Mouse (Mus musculus): ENCODE results near the gene Cisd1.
A peak's percentile ranks its signal among the peaks of the same experiment; 100 is the strongest.

The Cisd1 gene

DNA sequence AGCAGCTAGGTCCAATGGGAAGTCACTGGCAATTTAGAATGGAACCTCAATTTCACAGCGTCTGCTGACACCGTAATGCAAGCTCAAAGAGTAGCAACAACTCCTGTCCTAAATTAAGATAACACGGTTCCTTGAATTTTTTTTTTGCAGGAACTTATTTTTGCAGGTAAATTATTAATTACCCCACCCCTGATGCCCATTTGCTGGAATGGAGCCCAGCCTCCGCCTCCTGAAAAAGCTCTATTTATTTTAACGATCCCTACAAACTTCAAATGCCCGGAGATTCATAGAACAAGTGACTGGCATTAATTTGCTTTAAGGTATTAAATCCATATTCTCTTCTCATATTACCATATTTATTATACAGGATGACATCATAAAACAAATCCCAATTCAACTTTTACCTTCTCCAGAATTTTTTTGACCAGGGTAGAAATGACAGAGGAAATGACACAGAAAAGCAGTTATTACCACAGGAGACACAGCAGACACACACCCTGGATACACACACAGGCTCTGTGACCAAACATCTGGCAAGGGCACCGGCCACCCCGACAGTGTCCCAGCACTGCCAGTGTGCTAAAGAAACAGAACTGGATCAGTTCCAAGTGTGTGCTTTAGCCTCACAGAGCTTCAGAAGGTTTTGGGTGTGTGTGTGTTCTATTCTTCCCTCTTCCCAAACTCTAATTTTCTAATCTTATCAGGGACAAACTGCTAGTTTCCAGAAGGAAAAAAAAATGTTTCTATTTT, 6.4 kb downstream of the Cisd1 start:
- H3K36me3 ChIP-seq (ENCODE audit: insufficient read depth, low read length), result peaks cover 47% of the 10 kb centered on the region
- no peak overlapping the region for H3K4me3 ChIP-seq (replicated peaks; ENCODE audit: low read length)
- no peaks in the 10 kb centered on the region for H3K9me3 ChIP-seq (ENCODE audit: low read length)
- H3K4me1 ChIP-seq (replicated peaks; ENCODE audit: low read depth, low read length), result peaks cover 85% of the 10 kb centered on the region
- TF ChIP-seq POU5F1 (IDR thresholded peaks at IDR 0.05; ENCODE audit: borderline replicate concordance, low read length) (no peak), CTCF (conservative IDR thresholded peaks at IDR 0.05; ENCODE audit: low read length) (no peak), NANOG (IDR thresholded peaks at IDR 0.05; ENCODE audit: borderline replicate concordance, low read length) (no peak)
- no peaks in the 10 kb centered on the region for H3K27me3 ChIP-seq (ENCODE audit: insufficient read depth, low read length)

DNA sequence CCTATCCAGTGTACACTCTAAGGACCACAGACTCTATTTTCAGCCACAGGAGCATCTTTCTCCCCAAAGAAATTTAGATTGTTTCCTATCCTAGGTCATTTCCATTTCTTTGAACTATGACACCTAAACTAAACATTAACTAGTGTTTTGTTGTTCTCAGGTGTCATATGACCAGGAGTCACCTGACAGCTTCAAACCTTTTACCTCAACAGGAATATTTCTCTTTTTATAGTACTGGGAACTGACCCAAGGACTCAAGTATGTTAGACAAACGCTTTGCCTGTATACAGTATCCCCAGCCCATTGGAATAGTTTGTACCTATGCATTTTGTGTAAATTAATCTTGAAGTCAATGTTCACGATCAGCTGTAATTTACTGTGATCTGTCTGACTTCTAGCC, 7.0 kb downstream of the Cisd1 start:
- Histone ChIP-seq H3K27me3 (ENCODE audit: insufficient read depth, low read length) (no peaks in the 10 kb centered on the region), H3K36me3 (ENCODE audit: insufficient read depth, low read length) (peaks cover 48% of the 10 kb centered on the region), H3K4me1 (replicated peaks; ENCODE audit: low read depth, low read length) (peaks cover 84% of the 10 kb centered on the region), H3K9me3 (ENCODE audit: low read length) (no peaks in the 10 kb centered on the region), H3K4me3 (replicated peaks; ENCODE audit: low read length) (no peak overlapping the region)
- TF ChIP-seq NANOG (IDR thresholded peaks at IDR 0.05; ENCODE audit: borderline replicate concordance, low read length) (no peak), POU5F1 (IDR thresholded peaks at IDR 0.05; ENCODE audit: borderline replicate concordance, low read length) (no peak), CTCF (conservative IDR thresholded peaks at IDR 0.05; ENCODE audit: low read length) (no peak)

DNA sequence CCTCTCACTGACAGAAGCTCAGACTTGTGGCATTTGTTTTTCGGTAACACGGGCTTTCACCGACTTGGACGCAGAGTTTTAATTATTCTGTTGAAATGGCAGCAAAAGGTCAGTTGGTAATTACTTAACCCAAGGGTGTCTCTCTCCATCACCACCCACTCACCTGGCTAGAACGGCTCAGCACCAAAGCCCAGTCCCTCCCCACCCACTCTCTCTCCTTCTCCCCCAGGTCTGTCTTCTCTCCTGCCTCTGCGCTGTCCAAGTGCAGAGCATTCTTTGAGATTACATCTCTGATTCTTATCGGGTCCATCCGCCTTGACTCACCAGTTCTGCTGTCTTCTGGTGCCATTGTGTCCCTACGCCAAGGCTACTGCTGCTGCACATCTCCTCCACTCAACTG, 11.9 kb downstream of the Cisd1 start:
- Histone ChIP-seq H3K4me3 (replicated peaks; ENCODE audit: low read length) (no peak overlapping the region), H3K4me1 (replicated peaks; ENCODE audit: low read depth, low read length) (peaks cover 51% of the 10 kb centered on the region), H3K36me3 (ENCODE audit: insufficient read depth, low read length) (peaks cover 88% of the 10 kb centered on the region), H3K27me3 (ENCODE audit: insufficient read depth, low read length) (no peaks in the 10 kb centered on the region), H3K9me3 (ENCODE audit: low read length) (no peaks in the 10 kb centered on the region)
- TF ChIP-seq NANOG (IDR thresholded peaks at IDR 0.05; ENCODE audit: borderline replicate concordance, low read length), result no peak
- TF ChIP-seq POU5F1 (IDR thresholded peaks at IDR 0.05; ENCODE audit: borderline replicate concordance, low read length), result no peak
- TF ChIP-seq CTCF (conservative IDR thresholded peaks at IDR 0.05; ENCODE audit: low read length), result no peak

DNA sequence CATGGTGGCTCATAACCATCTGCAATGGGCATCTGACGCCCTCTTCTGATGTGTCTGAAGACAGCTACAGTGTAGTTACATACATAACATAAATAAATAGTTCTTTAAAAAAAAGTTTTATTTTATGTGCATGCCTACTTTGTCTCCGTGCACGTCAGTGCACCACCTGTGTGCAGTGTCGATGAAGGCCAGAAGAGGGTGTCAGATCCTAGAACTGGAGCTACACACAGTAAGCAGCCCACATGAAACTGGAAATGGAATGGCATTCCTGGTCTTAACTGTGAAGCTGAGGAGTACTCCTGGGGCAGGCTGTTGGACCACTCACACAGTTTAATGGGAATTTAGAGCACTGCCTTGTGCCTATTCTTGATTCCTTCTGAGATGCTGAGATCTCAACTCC, 12.4 kb downstream of the Cisd1 start:
- Histone ChIP-seq H3K9me3 (ENCODE audit: low read length) (no peaks in the 10 kb centered on the region), H3K36me3 (ENCODE audit: insufficient read depth, low read length) (peaks cover 92% of the 10 kb centered on the region), H3K4me3 (replicated peaks; ENCODE audit: low read length) (no peak overlapping the region), H3K4me1 (replicated peaks; ENCODE audit: low read depth, low read length) (peaks cover 51% of the 10 kb centered on the region), H3K27me3 (ENCODE audit: insufficient read depth, low read length) (no peaks in the 10 kb centered on the region)
- TF ChIP-seq NANOG (IDR thresholded peaks at IDR 0.05; ENCODE audit: borderline replicate concordance, low read length) (no peak), CTCF (conservative IDR thresholded peaks at IDR 0.05; ENCODE audit: low read length) (peak; percentile 26; the same call in 1 of the 2 replicates), POU5F1 (IDR thresholded peaks at IDR 0.05; ENCODE audit: borderline replicate concordance, low read length) (no peak)

DNA sequence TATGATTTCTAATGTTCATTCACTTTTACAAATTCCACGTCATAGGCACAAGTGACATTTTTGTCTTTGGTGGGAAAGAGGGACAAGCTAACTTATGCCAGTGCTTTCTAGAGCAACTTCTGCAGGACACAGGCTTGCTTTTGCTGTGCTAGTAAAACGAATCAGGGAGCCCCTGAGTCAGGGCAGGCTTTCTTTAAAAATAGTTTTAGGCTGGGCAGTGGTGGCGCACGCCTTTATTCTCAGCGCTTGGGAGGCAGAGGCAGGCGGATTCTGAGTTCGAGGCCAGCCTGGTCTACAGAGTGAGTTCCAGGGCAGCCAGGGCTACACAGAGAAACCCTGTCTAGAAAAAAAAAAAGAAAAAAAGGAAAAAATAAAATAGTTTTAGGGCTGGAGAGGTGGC, 12.8 kb downstream of the Cisd1 start:
- H3K27me3 ChIP-seq (ENCODE audit: insufficient read depth, low read length), result no peaks in the 10 kb centered on the region
- H3K4me3 ChIP-seq (replicated peaks; ENCODE audit: low read length), result no peak overlapping the region
- TF ChIP-seq POU5F1 (IDR thresholded peaks at IDR 0.05; ENCODE audit: borderline replicate concordance, low read length) (no peak), NANOG (IDR thresholded peaks at IDR 0.05; ENCODE audit: borderline replicate concordance, low read length) (no peak), CTCF (conservative IDR thresholded peaks at IDR 0.05; ENCODE audit: low read length) (no peak)
- H3K4me1 ChIP-seq (replicated peaks; ENCODE audit: low read depth, low read length), result peaks cover 52% of the 10 kb centered on the region
- no peaks in the 10 kb centered on the region for H3K9me3 ChIP-seq (ENCODE audit: low read length)
- peaks cover 91% of the 10 kb centered on the region for H3K36me3 ChIP-seq (ENCODE audit: insufficient read depth, low read length)

DNA sequence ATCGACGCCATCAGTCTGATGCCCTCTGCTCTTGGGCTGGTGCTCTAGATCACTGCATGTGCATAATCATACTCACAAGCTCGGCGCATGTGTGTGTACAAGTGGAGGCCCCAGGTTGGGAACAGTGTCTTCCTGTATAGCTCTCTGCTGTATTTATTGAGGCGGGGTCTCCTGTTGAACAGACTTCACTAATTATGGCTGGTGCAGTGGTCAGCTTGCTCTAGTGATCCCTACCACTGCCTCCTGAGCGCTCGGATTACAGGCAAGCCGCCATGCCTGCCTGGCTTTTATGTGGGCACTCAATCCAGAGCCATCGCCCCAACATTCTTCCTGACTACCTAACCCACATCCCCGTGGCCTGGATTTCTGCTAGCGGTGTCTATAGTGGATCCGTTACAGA, 14.7 kb downstream of the Cisd1 start:
- Histone ChIP-seq H3K4me3 (replicated peaks; ENCODE audit: low read length) (no peak overlapping the region), H3K27me3 (ENCODE audit: insufficient read depth, low read length) (peaks cover 7% of the 10 kb centered on the region), H3K36me3 (ENCODE audit: insufficient read depth, low read length) (peaks cover 73% of the 10 kb centered on the region), H3K9me3 (ENCODE audit: low read length) (no peaks in the 10 kb centered on the region), H3K4me1 (replicated peaks; ENCODE audit: low read depth, low read length) (peaks cover 54% of the 10 kb centered on the region)
- TF ChIP-seq NANOG (IDR thresholded peaks at IDR 0.05; ENCODE audit: borderline replicate concordance, low read length) (no peak), POU5F1 (IDR thresholded peaks at IDR 0.05; ENCODE audit: borderline replicate concordance, low read length) (no peak), CTCF (conservative IDR thresholded peaks at IDR 0.05; ENCODE audit: low read length) (no peak)

DNA sequence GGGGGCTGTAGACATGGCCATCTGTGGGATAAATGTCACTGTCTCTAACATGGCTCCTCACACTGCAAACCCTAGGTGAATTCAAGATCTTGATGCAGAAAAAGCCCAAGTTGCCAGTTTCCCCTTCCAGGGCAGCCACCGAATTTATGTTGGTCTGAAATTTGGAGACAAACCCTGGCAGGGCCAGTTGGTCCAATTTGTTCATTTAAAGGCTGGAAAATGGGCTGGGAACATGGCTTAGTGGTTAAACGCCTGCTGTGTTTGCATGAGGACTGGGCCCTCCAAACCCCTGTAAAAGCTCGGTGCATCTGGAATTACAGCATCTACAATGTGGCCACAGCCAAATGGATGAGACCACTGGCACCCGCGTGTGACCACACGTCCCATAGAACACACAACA, 15.5 kb downstream of the Cisd1 start:
- H3K4me3 ChIP-seq (replicated peaks; ENCODE audit: low read length), result no peak overlapping the region
- peaks cover 55% of the 10 kb centered on the region for H3K4me1 ChIP-seq (replicated peaks; ENCODE audit: low read depth, low read length)
- peaks cover 8% of the 10 kb centered on the region for H3K27me3 ChIP-seq (ENCODE audit: insufficient read depth, low read length)
- no peaks in the 10 kb centered on the region for H3K9me3 ChIP-seq (ENCODE audit: low read length)
- no peak for TF ChIP-seq POU5F1 (IDR thresholded peaks at IDR 0.05; ENCODE audit: borderline replicate concordance, low read length)
- TF ChIP-seq NANOG (IDR thresholded peaks at IDR 0.05; ENCODE audit: borderline replicate concordance, low read length), result no peak
- TF ChIP-seq CTCF (conservative IDR thresholded peaks at IDR 0.05; ENCODE audit: low read length), result no peak
- peaks cover 65% of the 10 kb centered on the region for H3K36me3 ChIP-seq (ENCODE audit: insufficient read depth, low read length)

DNA sequence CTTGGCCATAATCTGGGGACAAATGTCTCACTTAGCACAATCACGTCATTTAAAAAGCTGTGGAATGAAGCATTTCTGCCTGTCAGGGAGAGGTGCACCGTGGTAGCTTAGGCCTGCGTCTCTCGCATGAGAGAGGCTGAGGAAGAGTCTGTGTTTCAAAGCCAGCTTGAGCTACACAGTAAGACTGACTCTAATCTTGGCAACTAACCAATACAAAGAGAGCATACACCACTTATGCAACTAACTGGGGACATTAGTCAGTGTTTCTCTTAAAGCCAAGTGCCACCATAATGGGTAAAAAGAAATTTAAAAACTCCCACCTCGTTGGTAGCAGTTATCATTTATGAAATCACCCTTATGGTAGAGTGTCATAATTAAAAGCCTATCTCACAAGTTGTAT, 15.9 kb downstream of the Cisd1 start:
- TF ChIP-seq NANOG (IDR thresholded peaks at IDR 0.05; ENCODE audit: borderline replicate concordance, low read length) (no peak), POU5F1 (IDR thresholded peaks at IDR 0.05; ENCODE audit: borderline replicate concordance, low read length) (no peak), CTCF (conservative IDR thresholded peaks at IDR 0.05; ENCODE audit: low read length) (no peak)
- H3K4me1 ChIP-seq (replicated peaks; ENCODE audit: low read depth, low read length), result peaks cover 51% of the 10 kb centered on the region
- no peak overlapping the region for H3K4me3 ChIP-seq (replicated peaks; ENCODE audit: low read length)
- H3K9me3 ChIP-seq (ENCODE audit: low read length), result no peaks in the 10 kb centered on the region
- peaks cover 8% of the 10 kb centered on the region for H3K27me3 ChIP-seq (ENCODE audit: insufficient read depth, low read length)
- H3K36me3 ChIP-seq (ENCODE audit: insufficient read depth, low read length), result peaks cover 61% of the 10 kb centered on the region

DNA sequence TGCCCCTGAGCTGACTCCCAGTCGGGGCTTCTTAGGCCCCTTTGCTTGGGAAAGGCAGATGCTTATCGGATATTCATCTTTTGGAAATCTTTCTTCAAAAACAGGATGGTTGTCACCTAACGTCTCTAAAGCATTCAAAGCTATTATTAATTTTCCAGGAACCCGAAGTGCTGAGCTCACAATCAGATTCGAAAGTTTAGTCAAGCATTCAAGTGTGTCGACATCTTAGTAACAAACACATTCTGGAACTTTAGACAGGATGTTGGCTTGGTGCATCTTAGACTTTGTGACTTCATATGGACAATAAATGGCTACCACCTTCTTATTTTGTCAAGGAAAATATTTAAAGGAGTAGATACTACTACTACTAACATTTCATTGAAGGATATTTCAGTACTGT, 16.4 kb downstream of the Cisd1 start:
- H3K4me3 ChIP-seq (replicated peaks; ENCODE audit: low read length), result no peak overlapping the region
- no peak for TF ChIP-seq CTCF (conservative IDR thresholded peaks at IDR 0.05; ENCODE audit: low read length)
- TF ChIP-seq NANOG (IDR thresholded peaks at IDR 0.05; ENCODE audit: borderline replicate concordance, low read length), result no peak
- no peak for TF ChIP-seq POU5F1 (IDR thresholded peaks at IDR 0.05; ENCODE audit: borderline replicate concordance, low read length)
- H3K4me1 ChIP-seq (replicated peaks; ENCODE audit: low read depth, low read length), result peaks cover 46% of the 10 kb centered on the region
- H3K9me3 ChIP-seq (ENCODE audit: low read length), result no peaks in the 10 kb centered on the region
- H3K36me3 ChIP-seq (ENCODE audit: insufficient read depth, low read length), result peaks cover 56% of the 10 kb centered on the region
- H3K27me3 ChIP-seq (ENCODE audit: insufficient read depth, low read length), result peaks cover 8% of the 10 kb centered on the region

All from E14TG2a.4 (cell line).